Mouse (Mus musculus): ENCODE measurements around the gene Swsap1.

Gene Swsap1

DNA sequence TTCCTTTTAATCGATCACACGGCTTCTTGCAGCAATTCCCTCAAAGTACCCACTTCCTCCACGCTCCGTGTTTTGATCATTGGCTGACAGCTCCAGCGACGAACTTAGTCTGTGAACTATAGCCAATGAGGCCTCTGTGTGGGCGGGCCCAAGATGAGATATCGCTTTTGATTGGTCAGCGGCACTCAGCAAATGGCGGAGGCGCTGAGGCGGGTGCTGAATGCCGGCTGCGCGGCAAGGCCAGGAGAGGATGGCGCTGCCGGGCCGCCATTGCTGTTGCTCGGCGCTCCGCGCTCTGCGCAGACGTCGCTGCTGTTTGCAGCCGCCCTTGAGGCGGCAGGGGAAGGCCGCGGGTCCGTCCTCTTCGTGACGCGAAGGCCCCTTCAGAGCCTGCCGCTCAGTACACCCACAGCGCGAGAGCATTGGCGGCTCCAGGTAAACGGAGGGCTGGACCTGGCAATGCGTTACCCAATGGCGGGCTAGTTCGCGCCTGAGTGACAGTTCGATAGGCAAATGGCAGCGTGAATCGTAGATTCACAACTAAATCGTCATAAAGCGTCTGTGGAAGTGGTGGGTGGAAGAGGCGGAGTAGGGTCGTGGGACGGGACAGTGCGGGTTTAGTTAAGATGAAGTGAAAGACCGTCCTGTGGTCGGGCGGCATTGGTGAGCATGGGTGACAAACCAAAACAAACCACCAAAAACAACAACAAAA lies at the start of gene Swsap1:
Gene Swsap1 (plus strand): TSS at position 186 of the 712 bp plus-strand sequence.
- DNase-seq: peak; percentile 99

- no peak for DNase-seq
These were observed 47.3 kb upstream of the Swsap1 start for GRCm38 (mm10) chr9:21908216-21908615.

GRCm38 (mm10) chr9:21909474-21910223 lies 45.9 kb upstream of the Swsap1 start:
- DNase-seq: no peak

GRCm38 (mm10) chr9:21916851-21917492 lies 38.6 kb upstream of the Swsap1 start:
- no peak for DNase-seq

- peak; percentile 84 for DNase-seq
These were observed 38.0 kb upstream of the Swsap1 start for GRCm38 (mm10) chr9:21917493-21918034.

GRCm38 (mm10) chr9:21918035-21918592 lies 37.4 kb upstream of the Swsap1 start, which contains the start of gene Rab3d:
Gene Rab3d, minus strand, starts transcription at chr9:21918192.
- peak; percentile 95 for DNase-seq

GRCm38 (mm10) chr9:21918692-21919384 lies 36.7 kb upstream of the Swsap1 start:
- no peak for DNase-seq

DNA sequence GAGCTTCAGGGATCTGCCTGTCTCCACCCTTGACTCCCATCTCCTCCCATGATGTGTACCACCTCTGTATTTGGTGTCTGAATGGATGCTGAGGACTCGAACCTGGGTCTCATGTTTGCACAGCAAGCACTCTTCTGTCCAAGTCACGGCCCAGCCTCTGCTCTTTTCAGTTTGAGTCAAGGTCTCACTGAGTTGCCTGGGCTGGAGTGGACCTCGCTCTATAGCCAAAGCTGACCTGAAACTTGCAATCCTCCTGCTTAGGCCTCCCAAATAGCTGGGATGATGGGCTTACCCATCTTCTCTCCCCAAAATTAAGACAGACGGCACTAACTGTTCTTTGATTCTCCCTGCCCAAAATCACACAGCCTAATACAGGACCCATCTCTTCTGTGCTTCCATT lies 32.5 kb upstream of the Swsap1 start:
- DNase-seq: no peak

- DNase-seq: no peak
These were observed 32.0 kb upstream of the Swsap1 start for GRCm38 (mm10) chr9:21923490-21924098.

- DNase-seq: peak; percentile 61
These were observed 31.5 kb upstream of the Swsap1 start for GRCm38 (mm10) chr9:21924099-21924493.

- no peak for DNase-seq
These were observed 30.5 kb upstream of the Swsap1 start for GRCm38 (mm10) chr9:21925034-21925433.

GRCm38 (mm10) chr9:21925506-21925905 lies 30.0 kb upstream of the Swsap1 start:
- no peak for DNase-seq

- DNase-seq: no peak
These were observed 29.4 kb upstream of the Swsap1 start for GRCm38 (mm10) chr9:21926155-21926554.

DNA sequence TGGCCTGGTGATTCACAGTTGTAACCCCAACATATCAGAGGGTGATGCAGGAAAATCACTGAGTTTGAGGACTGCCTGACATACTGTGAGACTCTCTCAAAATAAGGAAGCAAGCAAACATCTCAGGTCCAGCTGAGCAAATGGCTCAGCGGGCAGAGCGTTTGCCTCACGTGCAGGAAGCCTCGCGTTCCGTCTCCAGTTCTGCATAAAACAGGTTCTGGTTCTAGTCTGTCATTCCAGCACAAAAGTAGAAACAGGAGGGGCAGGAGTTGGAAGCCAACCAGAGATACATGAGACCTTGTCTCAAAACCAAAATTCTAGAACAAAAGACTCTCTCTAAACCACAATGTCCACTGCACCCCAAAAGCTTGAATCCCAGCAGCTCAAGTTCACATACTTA lies 28.8 kb upstream of the Swsap1 start:
- DNase-seq: no peak

DNA sequence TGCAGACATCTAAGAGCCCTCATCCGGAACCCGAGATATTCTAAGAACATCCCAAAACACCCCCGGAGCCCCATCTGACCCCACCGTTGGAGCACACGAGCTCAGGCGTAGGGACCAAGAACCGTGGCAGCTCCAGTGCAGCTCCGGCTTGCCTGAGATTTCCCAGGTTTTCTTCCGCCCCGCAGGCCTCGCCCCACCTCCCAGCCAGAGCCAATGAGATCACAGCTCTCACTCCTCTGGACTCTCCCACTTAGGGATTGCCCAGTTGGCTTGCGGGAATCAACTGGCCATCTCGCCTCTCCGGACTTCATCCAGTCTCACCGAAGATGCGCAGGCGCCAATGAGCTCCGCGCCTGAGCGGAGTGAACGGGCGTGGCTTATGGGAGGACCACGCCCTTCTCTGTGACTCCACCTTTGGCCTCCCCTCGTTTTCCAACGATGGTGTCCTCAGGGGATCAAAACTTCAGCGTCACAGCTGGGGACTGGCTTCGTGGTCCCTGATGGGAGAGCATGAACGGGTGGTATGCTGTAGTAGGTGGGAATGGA lies 28.3 kb upstream of the Swsap1 start, which contains the start of the genes Ccdc159 and Tmem205:
Gene Ccdc159 (plus strand): TSS at position 264 of the 546 bp plus-strand sequence.
Gene Tmem205 (minus strand): TSS at position 349 of the 546 bp plus-strand sequence.
- DNase-seq: peak; percentile 98

GRCm38 (mm10) chr9:21929208-21929607 lies 26.3 kb upstream of the Swsap1 start:
- DNase-seq: no peak

- no peak for DNase-seq
These were observed 23.5 kb upstream of the Swsap1 start for GRCm38 (mm10) chr9:21932006-21932405.

GRCm38 (mm10) chr9:21932445-21933137 lies 23.0 kb upstream of the Swsap1 start:
- DNase-seq: no peak

DNA sequence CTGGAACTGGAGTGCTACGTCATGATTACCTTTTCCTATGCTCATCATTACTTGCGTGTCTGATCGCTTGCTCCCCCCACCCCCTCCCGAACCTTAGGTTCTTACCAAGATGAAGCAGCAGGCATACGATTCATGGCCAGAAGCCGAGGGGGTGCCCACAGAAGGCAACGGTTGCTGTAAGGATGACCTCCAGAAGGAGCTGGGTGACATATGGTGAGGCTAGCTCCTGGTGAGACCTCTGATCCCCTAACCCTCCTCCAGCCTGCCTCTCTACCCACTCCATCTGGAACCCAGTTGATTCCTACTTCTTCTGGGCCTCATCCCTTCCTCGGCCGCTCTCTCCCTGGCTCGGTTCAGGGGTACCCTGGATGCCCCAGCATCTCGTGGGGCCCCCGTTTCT lies 21.5 kb upstream of the Swsap1 start:
- no peak for DNase-seq

DNA sequence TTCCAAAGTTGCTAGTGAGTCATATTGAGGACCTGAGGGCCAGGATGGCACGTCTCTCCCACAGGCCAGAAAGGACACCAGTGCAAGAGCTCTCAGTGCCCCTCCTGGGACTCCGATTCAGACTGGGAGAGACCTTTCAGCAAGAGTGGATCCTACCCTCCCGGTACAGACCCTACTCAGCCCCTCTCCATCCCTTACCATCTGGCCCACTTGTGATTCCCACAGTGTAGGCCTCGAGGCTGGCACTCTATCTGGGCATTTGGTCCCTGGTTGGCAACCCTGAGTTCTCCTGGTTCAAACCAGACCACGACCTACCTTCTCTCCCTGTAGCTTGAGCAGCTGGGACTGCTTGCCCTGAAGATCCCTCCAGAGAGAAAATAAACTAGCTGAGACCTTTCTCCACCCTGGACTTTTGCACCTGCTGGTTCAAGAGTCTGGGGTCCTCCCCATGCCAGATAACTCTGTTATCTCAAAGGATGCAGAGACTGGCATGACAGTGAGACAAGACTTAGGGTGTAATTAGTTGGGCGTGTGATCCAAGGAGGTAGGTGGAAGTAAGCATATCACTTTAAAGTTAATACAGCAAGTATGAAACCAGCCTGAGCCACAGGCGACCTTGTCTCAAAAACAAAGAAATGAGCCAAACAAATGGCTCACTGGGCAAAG lies 20.0 kb upstream of the Swsap1 start:
- DNase-seq: no peak

Data from layer of hippocampus, adult 9-11 months (tissue).